Mouse (Mus musculus) lung, postnatal 4 days (tissue): ENCODE data around the gene Prrx2.
A peak's percentile ranks its signal among the peaks of the same experiment; 100 is the strongest.

ENCODE experiments used
- DNase-seq, 2 experiments: peaks; one replicate each; pipeline ENCODE4 v3.0.0; 2021

The Prrx2 gene

DNA sequence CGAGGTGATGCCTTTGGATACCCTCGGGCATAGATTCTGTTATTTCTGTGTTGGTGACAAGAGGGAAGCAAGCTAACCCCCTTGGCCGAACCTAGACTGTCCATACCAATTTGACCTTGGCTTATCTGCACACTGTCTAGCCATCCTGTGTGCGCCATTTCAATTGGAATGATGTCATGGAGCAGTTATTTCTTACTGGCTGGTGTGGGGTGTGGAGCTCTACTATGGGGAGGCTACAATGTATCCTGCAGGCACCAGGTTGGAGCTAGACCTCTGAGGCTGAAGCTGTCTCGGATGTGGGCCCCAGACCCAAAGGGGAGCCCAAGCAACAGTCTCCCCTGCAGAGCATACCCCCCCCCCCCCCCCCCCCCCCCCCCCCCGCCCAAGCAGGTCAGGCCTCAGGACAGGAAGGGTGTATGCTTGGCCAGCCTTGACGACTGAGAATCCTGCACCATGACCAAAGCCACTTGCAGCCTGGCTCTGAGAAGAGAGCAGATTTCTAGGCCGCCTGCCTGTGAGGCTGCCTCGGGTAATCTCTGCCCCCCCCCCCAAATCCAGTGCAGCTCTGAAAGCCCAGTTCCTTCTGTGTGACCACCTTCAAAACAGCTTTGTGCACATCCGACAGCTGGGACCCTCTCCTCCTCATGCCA, at the start of gene Prrx2:
Gene Prrx2, plus strand, starts transcription at position 600 of the 650 bp plus-strand sequence.
- no peak for DNase-seq

- DNase-seq = peak in 1 of 2 experiments; percentile 52
These were observed 47.3 kb upstream of the Prrx2 start for GRCm38 (mm10) chr2:30787466-30787865.

GRCm38 (mm10) chr2:30792061-30792460, 42.7 kb upstream of the Prrx2 start:
- no peak for DNase-seq

- DNase-seq = peak; percentile 94 to 97
These were observed 40.3 kb upstream of the Prrx2 start for GRCm38 (mm10) chr2:30794179-30795108.

DNA sequence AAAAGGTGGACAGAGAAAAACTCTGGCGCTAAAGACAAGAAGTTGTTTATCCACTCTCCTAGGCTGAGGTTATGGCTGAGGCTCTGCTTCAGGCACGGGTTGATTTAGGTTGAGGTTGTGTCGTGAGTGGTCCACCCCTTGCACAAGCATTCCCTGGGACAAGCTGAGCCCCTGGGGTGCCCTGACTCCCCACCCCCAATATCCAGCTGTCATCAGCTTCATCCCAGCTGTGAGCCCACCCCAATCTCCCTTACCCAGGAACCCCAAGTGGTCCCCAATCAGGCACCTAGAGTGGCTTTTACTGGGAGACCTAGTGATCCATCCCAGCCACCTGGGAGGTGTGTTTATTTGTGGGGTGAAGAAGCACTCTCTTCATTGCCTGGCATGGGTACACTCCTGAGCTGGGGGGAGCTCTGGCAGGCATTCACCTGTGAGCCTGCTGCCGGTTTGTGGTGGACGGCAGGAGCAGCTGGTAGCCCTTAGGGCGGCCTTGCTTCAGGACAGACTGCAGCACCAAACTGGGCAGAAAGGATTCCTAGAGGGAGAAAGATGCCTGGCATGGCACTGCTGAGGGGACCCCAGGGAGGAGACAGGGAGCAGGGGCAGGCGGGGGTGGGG, 39.4 kb upstream of the Prrx2 start:
- no peak for DNase-seq

GRCm38 (mm10) chr2:30795889-30796275, 38.9 kb upstream of the Prrx2 start:
- DNase-seq = peak in 1 of 2 experiments; percentile 41

GRCm38 (mm10) chr2:30796382-30796781, 38.4 kb upstream of the Prrx2 start:
- peak; percentile 83 to 88 for DNase-seq

GRCm38 (mm10) chr2:30799456-30799855, 35.3 kb upstream of the Prrx2 start:
- DNase-seq = no peak

DNA sequence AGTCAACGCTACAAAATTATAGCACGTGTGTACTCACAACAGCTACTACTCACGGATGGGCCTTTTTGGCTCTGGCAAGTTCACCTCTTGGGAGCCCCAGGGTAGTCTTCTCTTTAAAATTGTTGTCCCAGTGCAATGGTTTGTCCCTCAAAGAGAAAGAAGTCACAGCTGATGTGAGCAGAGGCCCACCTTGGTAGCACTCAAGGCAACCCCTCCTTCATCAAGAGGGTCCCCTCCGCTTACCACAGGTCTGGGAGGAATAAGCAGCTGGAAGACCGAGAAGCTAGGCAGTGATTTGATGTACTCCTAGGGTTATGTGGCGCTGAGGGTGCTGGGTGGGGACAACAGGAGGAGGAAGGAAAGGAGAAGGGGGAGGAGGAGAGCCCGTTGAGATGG, 34.1 kb upstream of the Prrx2 start:
- DNase-seq = no peak

GRCm38 (mm10) chr2:30801067-30801852, 33.5 kb upstream of the Prrx2 start:
- peak; percentile 45 to 53 for DNase-seq

- no peak for DNase-seq
These were observed 31.2 kb upstream of the Prrx2 start, which contains the start of gene 1700001O22Rik for GRCm38 (mm10) chr2:30803604-30804003. Gene 1700001O22Rik, minus strand, starts transcription at chr2:30803661.

GRCm38 (mm10) chr2:30805983-30806382, 28.8 kb upstream of the Prrx2 start:
- DNase-seq = no peak

GRCm38 (mm10) chr2:30807147-30807647, 27.6 kb upstream of the Prrx2 start:
- no peak for DNase-seq

DNA sequence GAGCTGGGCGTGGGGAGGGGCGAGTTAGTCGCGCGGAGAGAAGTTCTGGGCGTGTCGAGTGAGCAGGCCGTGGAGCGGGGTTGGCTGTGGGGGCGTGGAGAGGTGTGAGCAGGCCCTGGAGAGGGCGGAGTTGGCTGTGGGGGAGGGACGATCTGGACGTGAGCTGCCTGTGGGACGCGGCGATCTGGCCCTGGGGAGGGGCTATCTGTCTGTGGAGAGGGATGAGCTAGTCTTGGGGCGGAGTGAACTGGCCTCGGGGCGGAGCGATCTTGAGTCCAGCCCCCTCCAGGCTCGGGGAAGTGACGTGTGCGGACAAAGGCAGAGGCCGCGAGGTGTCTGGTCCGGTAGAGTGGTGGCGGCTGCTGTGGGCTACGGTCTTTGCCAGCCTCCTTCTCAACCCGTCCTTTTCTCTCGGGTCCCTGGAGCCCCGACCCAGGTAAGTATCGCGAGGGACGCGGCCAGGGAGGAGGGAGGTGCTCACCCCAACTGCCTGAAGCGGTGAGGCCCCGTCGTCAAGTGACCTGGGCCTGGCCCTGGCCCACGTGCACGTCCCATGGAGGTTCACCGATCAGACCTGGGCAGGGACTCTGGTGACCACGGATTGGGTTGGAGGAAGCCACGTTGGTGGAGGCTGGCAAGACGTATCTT, 27.0 kb upstream of the Prrx2 start, which contains the start of gene Ntmt1:
Gene Ntmt1, plus strand, starts transcription at position 179 of the 648 bp plus-strand sequence.
- DNase-seq = peak; percentile 100

DNA sequence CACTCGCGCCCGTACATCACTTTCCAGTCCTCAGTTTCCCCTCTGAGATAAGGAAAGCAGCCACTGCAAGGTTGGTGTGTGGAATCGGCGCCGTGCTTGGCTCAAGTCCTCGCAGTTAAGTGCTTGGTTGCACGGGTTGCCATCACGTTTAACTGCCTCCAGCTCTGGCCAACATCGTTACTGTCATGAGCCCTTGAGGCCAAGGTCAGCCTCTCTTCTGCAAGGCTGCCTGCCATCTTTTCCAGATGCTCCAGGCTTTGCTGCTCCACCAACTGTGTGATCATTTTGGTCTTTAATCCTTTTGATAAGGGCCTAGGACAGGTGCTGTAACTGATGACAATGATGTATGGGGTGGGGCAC, 26.5 kb upstream of the Prrx2 start:
- no peak for DNase-seq

GRCm38 (mm10) chr2:30809503-30809902, 25.3 kb upstream of the Prrx2 start:
- DNase-seq = peak in 1 of 2 experiments; percentile 56

GRCm38 (mm10) chr2:30810573-30810972, 24.2 kb upstream of the Prrx2 start:
- DNase-seq = no peak

- DNase-seq = no peak
These were observed 18.4 kb upstream of the Prrx2 start for GRCm38 (mm10) chr2:30816383-30816782.

- no peak for DNase-seq
These were observed 14.9 kb upstream of the Prrx2 start for GRCm38 (mm10) chr2:30819873-30820272.

GRCm38 (mm10) chr2:30821073-30821472, 13.7 kb upstream of the Prrx2 start:
- DNase-seq = no peak

- no peak for DNase-seq
These were observed 12.3 kb upstream of the Prrx2 start for GRCm38 (mm10) chr2:30822460-30822859.
